Mouse (Mus musculus) midbrain, postnatal 0 days (tissue): ENCODE data around the gene Klf3. TPM values are rescaled to one million over a fixed set of nuclear protein-coding genes. Genes with fewer than 3 reads are reported as not detected.
A peak's percentile ranks its signal among the peaks of the same experiment; 100 is the strongest.

Experiments used
- ATAC-seq: fragments of 200-750 bp; cut with Nextera tagmentation; 2 replicates; pipeline ENCODE4 v1.8.0; 2017; ENCODE audit warnings: moderate number of reproducible peaks, mild to moderate bottlenecking, moderate TSS enrichment, moderate library complexity; ENCODE audit not compliant: low FRiP score
- DNase-seq: peaks from one replicate; pipeline ENCODE4 v3.0.0-alpha.2; 2015; ENCODE audit warnings: low spot score
- H3K27ac ChIP-seq: fragments of 300-500 bp; sonication (generic); 2 replicates; pipeline ENCODE4 v1.5.1; 2014; ENCODE audit warnings: low read depth, mild to moderate bottlenecking, low read length, mixed read lengths
- H3K27me3 ChIP-seq: fragments of 300-500 bp; sonication (generic); 2 replicates; pipeline ENCODE4 v1.6.1; 2014; ENCODE audit warnings: low read length, control low read depth, mixed read lengths; ENCODE audit not compliant: insufficient read depth
- H3K36me3 ChIP-seq: fragments of 300-500 bp; sonication (generic); 2 replicates; pipeline ENCODE4 v1.6.1; 2014; ENCODE audit warnings: low read length, control low read depth, mixed read lengths; ENCODE audit not compliant: insufficient read depth
- H3K4me1 ChIP-seq: fragments of 300-500 bp; sonication (generic); 2 replicates; pipeline ENCODE4 v1.6.1; 2014; ENCODE audit warnings: mild to moderate bottlenecking, control low read depth, antibody characterized with exemption, low read length, mixed read lengths; ENCODE audit not compliant: insufficient read depth
- H3K4me2 ChIP-seq: fragments of 300-500 bp; sonication (generic); 2 replicates; pipeline ENCODE4 v1.6.1; 2014; ENCODE audit warnings: low read depth, mild to moderate bottlenecking, low read length, mixed read lengths; ENCODE audit not compliant: poor library complexity, severe bottlenecking
- H3K4me3 ChIP-seq: fragments of 300-500 bp; sonication (generic); 2 replicates; pipeline ENCODE4 v1.5.1; 2014; ENCODE audit warnings: low read depth, mild to moderate bottlenecking, low read length, moderate library complexity
- H3K9ac ChIP-seq: fragments of 300-500 bp; sonication (generic); replicated peaks from 2 replicates; pipeline ENCODE4 v1.6.1; 2014; ENCODE audit warnings: mild to moderate bottlenecking, low read length, moderate library complexity, mixed read lengths; ENCODE audit not compliant: poor library complexity, severe bottlenecking
- H3K9me3 ChIP-seq: fragments of 300-500 bp; sonication (generic); 2 replicates; pipeline ENCODE4 v1.6.1; 2016; ENCODE audit warnings: low read length, control low read depth
- CTCF ChIP-seq: IDR thresholded peaks from 2 replicates; pipeline ENCODE4 v1.5.1; 2016; ENCODE audit warnings: antibody characterized with exemption, mild to moderate bottlenecking
- WGBS: fragments of 180-500 bp; shearing (Covaris S2); extraction: QIAGEN DNeasy Blood & Tissue Kit; methylation state at CpG from one replicate; pipeline ENCODE4 v1.1.7; 2014; 5-methylcytosine and 5-hydroxymethylcytosine counted together
- polyA plus RNA-seq: library from polyadenylated mRNA; unstranded; fragments of >200 nt; fragmentation: Nextera tagmentation; extraction: Ambion mirVana; gene quantifications from 2 replicates; pipeline ENCODE4 v1.2.1, GENCODE M21; 2015
- total RNA-seq: library from RNA; depleted of rRNA; stranded (reverse); fragments of >200 nt; gene quantifications from 2 replicates; pipeline ENCODE4 v1.2.3, GENCODE M21; 2014

Klf3 gene
- total and polyA plus RNA-seq, 2 experiments from 2014 or later: 14.9 to 28.9 TPM

- Histone ChIP-seq H3K4me2 (no peak overlapping the region), H3K9me3 (no peaks in the 10 kb centered on the region), H3K4me3 (no peak overlapping the region), H3K27ac (no peak overlapping the region), H3K27me3 (no peaks in the 10 kb centered on the region), H3K9ac (no peak overlapping the region), H3K36me3 (no peaks in the 10 kb centered on the region), H3K4me1 (no peaks in the 10 kb centered on the region)
- DNase-seq (peak; percentile 8), ATAC-seq (no peak)
- 74% methylated on average over 5 of the region's 5 CpGs for WGBS
- TF ChIP-seq CTCF: no peak
Measured at GRCm38 (mm10) chr5:64778211-64778610, 25.0 kb upstream of the Klf3 start.

DNA sequence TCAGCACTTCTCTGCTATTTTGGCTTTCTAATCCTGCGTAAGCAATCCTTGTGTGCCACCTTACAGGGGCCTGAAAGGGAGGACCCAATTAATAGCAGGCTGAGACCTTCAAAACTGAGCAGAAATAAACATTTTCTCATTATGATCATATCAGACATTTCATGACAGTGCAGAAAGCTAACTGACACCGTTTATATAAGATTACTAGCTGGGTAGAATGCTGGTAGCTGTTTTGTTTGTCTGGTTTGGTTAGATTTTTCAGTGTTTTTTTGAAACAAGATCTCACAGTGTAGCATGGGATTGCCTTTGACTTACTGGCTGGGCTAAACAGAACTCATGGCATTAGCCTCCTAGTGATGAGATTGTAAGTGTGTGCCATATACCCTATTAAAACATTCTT lies 23.9 kb upstream of the Klf3 start:
- 81% methylated on average over 2 of the region's 2 CpGs for WGBS
- Histone ChIP-seq H3K4me1 (no peaks in the 10 kb centered on the region), H3K9ac (no peak overlapping the region), H3K27me3 (no peaks in the 10 kb centered on the region), H3K9me3 (no peaks in the 10 kb centered on the region), H3K4me3 (no peak overlapping the region), H3K27ac (no peak overlapping the region), H3K36me3 (no peaks in the 10 kb centered on the region), H3K4me2 (no peak overlapping the region)
- no peak for TF ChIP-seq CTCF
- ATAC-seq: no peak
- DNase-seq: no peak

GRCm38 (mm10) chr5:64780778-64781177 lies 22.4 kb upstream of the Klf3 start:
- no peak for ATAC-seq
- WGBS: 68% methylated on average over 7 of the region's 7 CpGs
- Histone ChIP-seq H3K9ac (no peak overlapping the region), H3K27ac (no peak overlapping the region), H3K27me3 (no peaks in the 10 kb centered on the region), H3K9me3 (no peaks in the 10 kb centered on the region), H3K36me3 (no peaks in the 10 kb centered on the region), H3K4me2 (no peak overlapping the region), H3K4me3 (no peak overlapping the region), H3K4me1 (no peaks in the 10 kb centered on the region)
- TF ChIP-seq CTCF: no peak
- no peak for DNase-seq

- WGBS: 100% methylated on average over 1 of the region's 1 CpGs
- no peak overlapping the region for H3K27ac ChIP-seq
- H3K4me2 ChIP-seq: no peak overlapping the region
Measured at GRCm38 (mm10) chr5:64788175-64788574, 15.0 kb upstream of the Klf3 start.

GRCm38 (mm10) chr5:64798209-64798608 lies 5.0 kb upstream of the Klf3 start:
- Histone ChIP-seq H3K4me3 (no peak overlapping the region), H3K27me3 (no peaks in the 10 kb centered on the region), H3K4me1 (no peaks in the 10 kb centered on the region), H3K36me3 (no peaks in the 10 kb centered on the region), H3K9me3 (no peaks in the 10 kb centered on the region), H3K27ac (no peak overlapping the region), H3K4me2 (no peak overlapping the region), H3K9ac (no peak overlapping the region)
- WGBS: 84% methylated on average over 4 of the region's 4 CpGs
- TF ChIP-seq CTCF: no peak
- no peak for DNase-seq
- ATAC-seq: no peak

More at GRCm38 (mm10) chr5:64788175-64788574, 15.0 kb upstream of the Klf3 start:
- Histone ChIP-seq H3K4me3 (no peak overlapping the region), H3K27me3 (no peaks in the 10 kb centered on the region), H3K36me3 (no peaks in the 10 kb centered on the region), H3K4me1 (no peaks in the 10 kb centered on the region), H3K9me3 (no peaks in the 10 kb centered on the region), H3K9ac (no peak overlapping the region)
- TF ChIP-seq CTCF: no peak
- no peak for ATAC-seq
- DNase-seq: no peak

DNA sequence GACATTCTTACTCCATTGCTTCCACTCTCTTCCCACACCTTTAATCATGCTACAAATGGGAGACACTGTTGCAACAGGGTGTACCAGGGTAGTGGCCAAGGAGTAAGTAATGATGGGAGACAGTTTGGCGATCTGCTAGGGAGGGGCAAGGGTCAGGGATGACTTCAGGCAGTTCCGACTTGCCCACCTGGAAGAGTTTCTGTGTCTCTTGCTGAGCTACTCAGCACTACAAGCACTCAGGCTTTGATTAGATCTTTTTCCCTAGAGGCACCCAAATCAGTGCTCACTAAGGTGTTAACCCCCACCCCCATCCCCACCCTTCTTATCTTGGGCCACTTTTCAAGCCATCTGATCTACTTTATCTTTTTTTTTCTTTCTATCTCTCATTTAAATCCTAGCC lies 1.6 kb upstream of the Klf3 start:
- Histone ChIP-seq H3K4me3 (no peak overlapping the region), H3K27me3 (no peaks in the 10 kb centered on the region), H3K4me2 (no peak overlapping the region), H3K9me3 (no peaks in the 10 kb centered on the region), H3K27ac (no peak overlapping the region), H3K4me1 (peaks cover 4% of the 10 kb centered on the region; the same call in 1 of the 2 replicates), H3K9ac (no peak overlapping the region), H3K36me3 (no peaks in the 10 kb centered on the region)
- TF ChIP-seq CTCF: no peak
- DNase-seq (no peak), ATAC-seq (no peak)
- 81% methylated on average over 2 of the region's 2 CpGs for WGBS
